Mouse (Mus musculus): ENCODE measurements around the gene Wnt10b.

Wnt10b gene

DNA sequence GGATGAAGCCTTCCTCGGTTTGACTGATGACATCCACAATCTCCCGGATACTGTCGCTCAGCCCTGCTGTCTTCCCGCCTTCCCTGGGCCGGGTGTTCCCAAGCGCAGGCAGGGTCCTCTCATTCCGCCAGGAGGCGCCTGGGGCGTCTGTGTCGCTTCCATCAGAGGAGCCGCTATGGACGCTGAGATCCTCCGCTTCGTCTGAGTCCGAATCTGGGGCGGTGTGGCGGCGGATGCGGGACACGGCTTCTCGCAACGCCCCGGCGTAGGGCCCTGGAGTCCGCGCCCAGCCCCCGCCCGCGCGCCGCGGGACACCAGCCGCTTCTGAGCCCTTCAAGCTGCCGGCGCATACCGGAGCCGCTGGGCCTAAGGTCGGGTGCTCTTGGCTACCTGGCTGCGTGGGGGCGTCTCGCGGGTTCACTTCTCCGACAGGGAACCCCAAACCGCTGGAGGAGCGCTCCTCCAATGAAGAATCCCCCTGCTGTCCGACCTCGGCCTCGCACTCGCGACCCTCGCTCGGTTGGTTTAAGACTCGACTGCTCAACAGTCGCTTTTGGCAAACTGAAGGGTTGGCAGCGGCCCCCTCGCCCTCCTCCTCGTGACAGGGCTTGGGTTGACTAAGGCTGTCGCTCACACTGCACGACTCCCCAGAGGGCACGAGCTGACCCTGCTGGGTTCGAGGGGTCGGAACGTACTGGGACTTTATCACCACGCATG, 27.5 kb upstream of the Wnt10b start:
- POLR2A ChIA-PET = interaction anchor here in 3 of 4 experiments (0.5 to 2.4 kb wide), 16 partner anchors 12 to 487 kb away, joined by 3 to 10 read pairs (median 4); partner anchors contain the start of genes Arf3 (in 2 of the 3), Prkag1 (in 1 of the 3) and Rnd1 (in 1 of the 3)
- CTCF ChIA-PET = interaction anchor here in 3 of 4 experiments (0.7 to 3.2 kb wide), 16 partner anchors 12 to 1022 kb away, joined by 3 to 13 read pairs (median 3); partner anchors contain the start of genes Prkag1 (in 1 of the 3) and Wnt1 (in 1 of the 3)

DNA sequence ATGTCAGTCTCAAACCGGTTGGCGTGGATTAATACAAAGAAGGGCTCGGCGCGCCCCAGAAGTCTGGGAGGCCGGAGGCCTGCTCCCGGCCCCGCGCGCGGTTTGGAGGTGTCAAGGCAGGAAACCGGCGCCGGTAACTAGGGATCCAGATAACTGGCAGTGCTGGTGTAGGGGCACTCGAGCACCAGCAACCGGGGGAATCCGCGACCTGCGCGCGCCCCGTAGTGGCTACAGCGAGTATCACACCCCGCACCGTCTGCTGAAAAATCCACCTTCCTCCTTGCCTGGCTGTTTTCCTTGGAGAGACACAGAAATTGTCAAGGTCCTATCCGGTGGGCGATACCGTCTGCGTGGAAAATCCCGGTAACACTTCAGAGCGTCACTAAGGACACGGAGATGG, 26.1 kb upstream of the Wnt10b start:
- CTCF ChIA-PET = interaction anchor here in 1 of 4 experiments (1.0 to 1.3 kb wide), 3 partner anchors 13 to 224 kb away, joined by 3 to 4 read pairs (median 3); no protein-coding TSS in a partner anchor

DNA sequence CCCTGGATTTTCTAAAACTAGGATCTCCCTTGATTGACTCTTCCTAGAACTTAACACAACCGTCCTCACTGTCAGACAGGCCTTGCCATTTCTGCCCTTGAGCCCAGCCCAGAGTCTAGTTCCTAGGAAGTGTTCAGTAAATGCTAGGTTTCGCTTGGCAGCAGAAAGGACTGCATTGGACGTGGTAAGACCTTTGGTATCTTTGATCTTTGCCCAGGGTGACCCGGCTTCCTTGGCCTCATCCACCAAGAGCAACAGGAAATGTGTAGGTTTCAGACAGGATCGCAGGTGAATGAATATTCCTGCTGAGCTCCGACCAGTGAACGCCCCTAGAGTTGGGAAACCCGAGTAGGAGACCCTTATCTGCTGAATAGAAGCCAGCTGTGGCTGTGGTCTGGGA, 25.0 kb upstream of the Wnt10b start:
- ChIA-PET CTCF (interaction anchor here in 1 of 4 experiments (1.1 to 1.5 kb wide), 3 partner anchors 13 to 224 kb away, joined by 4 read pairs; no protein-coding TSS in a partner anchor), POLR2A (interaction anchor here in 1 of 4 experiments (1.3 kb wide), 1 partner anchor 22 kb away, joined by 3 read pairs; no protein-coding TSS in a partner anchor)

More for the DNA sequence above, 26.1 kb upstream of the Wnt10b start:
- POLR2A ChIA-PET = no interaction called here

DNA sequence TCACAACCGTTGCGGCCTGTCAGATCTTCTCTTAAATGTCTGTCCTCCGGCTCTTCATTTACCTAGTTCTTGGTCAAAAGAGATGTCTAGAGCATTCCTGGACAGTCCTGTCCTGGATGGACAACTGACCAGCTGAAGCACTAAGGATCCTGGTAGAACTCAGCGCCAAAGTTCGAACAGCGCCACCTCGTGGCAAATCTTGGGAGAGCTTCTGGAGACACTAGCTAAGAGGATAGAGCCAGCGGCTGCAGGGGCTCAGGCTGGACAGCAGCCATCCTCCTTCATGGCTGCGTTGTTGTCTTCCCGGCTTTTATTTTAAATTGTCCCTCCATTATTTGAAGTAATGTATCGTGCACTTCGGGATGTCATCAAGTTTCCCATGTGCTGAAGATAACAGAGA, 21.4 kb upstream of the Wnt10b start:
- CTCF ChIA-PET = interaction anchor here (0.5 to 1.8 kb wide), 80 partner anchors 9 to 1156 kb away, joined by 3 to 30 read pairs (median 4); partner anchors contain the start of genes Wnt1 (in 3 of the 4), Arf3 (in 2 of the 4), Ddn (in 2 of the 4) and Fkbp11 (in 2 of the 4)
- POLR2A ChIA-PET = interaction anchor here in 3 of 4 experiments (0.6 to 1.3 kb wide), 11 partner anchors 14 to 299 kb away, joined by 3 to 5 read pairs (median 3); partner anchors contain the start of genes Arf3 (in 1 of the 3) and Rnd1 (in 1 of the 3)

DNA sequence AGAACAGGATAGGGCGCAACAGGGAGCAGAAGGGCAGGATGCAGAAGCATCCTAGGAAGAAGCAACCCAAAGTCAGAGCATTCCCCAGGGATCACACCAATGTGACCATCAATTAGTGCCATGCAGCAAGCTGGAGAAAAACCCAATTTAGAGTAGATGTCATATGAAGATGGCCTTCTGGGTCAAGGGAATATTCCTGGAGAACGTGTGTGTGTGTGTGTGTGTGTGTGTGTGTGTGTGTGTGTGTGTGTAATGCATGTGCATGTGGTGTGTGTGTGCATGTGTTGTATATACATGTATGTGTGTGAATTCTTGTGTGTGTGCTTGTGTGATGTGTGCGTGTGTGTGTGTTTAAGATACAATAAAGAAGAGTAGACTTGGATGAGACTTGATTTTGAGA, 21.0 kb upstream of the Wnt10b start:
- ChIA-PET CTCF (interaction anchor here (0.5 to 1.8 kb wide), 66 partner anchors 9 to 1157 kb away, joined by 3 to 30 read pairs (median 4); partner anchors contain the start of genes Wnt1 (in 3 of the 4), Arf3 (in 2 of the 4), Ddn (in 2 of the 4) and Prkag1 (in 2 of the 4)), POLR2A (interaction anchor here in 3 of 4 experiments (0.7 to 1.3 kb wide), 8 partner anchors 23 to 300 kb away, joined by 3 to 5 read pairs (median 3); partner anchors contain the start of genes Arf3 (in 1 of the 3) and Rnd1 (in 1 of the 3))

DNA sequence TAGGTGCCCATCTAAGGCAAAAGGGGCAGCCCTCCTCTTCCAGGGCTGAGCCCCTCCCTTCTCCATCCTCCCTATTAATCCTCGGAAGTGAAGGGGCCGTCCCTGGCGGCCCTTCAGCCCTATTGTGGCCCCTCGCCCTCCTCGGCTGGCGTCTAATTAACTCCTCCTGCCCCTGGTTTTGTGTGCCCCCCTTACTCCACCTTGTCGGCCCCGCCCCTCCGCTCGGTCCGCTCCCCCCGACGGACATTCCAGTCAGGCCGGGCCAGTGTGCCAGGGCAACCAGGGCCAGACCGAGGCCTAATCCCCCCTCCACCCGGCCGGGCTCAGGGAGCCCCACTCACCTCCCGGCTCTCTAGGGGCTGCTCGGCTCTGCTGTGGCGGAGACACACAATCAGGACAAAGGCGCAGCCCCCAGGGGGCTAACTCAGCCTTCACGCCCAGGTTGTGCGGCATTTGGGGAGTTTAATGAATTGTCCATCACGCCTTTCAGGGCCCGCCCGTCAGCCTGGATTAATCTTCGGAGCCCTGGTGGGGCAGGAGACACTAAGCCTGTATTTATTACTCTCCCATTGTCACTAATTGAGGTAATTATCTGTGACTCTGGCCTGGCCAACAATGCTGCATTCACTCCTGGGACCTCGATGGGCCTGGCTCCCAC, 20.0 kb upstream of the Wnt10b start:
- ChIA-PET CTCF (interaction anchor here in 1 of 4 experiments (1.2 kb wide), 1 partner anchor 219 kb away, joined by 4 read pairs; no protein-coding TSS in a partner anchor), POLR2A (no interaction called here)

DNA sequence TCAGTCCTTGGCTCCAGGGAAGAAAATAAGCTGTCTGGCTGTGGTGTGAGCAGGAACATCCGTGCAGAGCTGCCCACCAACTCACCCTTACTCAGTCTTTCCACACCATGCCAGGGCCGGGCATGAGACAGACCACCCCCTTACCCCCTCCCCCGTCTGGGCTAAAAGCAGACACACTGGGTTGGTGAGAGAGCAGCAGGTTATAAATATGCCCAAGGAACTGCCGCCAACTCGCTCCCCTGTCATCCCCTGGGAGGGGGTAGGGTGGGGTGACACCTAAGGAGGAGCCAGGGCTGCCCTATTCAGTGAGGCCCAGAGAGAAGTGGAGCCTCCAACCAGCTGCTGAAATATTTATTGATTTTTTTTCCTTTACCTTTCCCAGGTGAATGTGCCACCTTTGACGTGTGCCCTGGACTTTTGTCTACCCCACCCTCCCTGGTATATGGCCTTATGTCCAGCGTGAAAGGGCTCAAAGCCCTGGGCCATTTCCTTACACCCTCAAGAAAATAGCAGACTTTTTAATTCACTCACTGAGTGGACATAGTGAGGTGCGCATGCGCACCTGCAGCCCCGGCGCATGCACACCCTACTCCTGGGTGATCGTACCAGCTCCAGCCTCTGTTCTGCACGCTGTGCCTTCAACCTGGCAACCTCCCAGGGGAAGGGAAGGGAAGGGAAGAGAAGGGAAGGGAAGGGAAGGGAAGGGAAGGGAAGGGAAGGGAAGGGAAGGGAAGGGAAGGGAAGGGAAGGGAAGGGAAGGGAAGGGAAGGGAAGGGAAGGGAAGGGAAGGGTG, 19.0 kb upstream of the Wnt10b start:
- CTCF ChIA-PET = interaction anchor here in 3 of 4 experiments (0.5 to 1.2 kb wide), 7 partner anchors 16 to 491 kb away, joined by 3 to 10 read pairs (median 4); no protein-coding TSS in a partner anchor

DNA sequence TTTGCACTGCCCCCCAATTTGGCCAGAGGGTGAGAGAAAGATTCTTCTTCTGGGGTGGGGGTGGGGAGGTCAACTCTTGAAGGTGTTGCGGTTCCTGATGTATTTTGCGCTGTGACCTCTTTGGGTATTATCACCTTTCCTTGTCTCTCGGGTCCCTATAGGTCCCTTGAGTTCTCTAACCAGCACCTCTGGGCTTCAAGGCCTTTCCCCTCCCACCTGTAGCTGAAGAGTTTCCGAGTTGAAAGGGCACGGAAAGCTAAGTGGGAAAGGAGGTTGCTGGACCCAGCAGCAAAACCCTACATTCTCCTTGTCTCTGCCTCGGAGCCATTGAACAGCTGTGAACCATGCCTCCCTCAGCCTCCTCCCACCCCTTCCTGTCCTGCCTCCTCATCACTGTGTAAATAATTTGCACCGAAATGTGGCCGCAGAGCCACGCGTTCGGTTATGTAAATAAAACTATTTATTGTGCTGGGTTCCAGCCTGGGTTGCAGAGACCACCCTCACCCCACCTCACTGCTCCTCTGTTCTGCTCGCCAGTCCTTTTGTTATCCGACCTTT, 15.3 kb upstream of the Wnt10b start:
- ChIA-PET CTCF (interaction anchor here (0.6 to 1.5 kb wide), 9 partner anchors 8 to 213 kb away, joined by 3 to 5 read pairs (median 3); partner anchors contain the start of gene Lmbr1l (in 1 of the 4)), POLR2A (interaction anchor here in 3 of 4 experiments (0.7 to 6.9 kb wide), 8 partner anchors 12 to 178 kb away, joined by 3 to 36 read pairs (median 3); partner anchors contain the start of gene Wnt10b (in 1 of the 3))

More for the DNA sequence above, 19.0 kb upstream of the Wnt10b start:
- POLR2A ChIA-PET = interaction anchor here in 3 of 4 experiments (0.6 to 0.7 kb wide), 3 partner anchors 11 to 624 kb away, joined by 3 to 5 read pairs (median 4); no protein-coding TSS in a partner anchor

DNA sequence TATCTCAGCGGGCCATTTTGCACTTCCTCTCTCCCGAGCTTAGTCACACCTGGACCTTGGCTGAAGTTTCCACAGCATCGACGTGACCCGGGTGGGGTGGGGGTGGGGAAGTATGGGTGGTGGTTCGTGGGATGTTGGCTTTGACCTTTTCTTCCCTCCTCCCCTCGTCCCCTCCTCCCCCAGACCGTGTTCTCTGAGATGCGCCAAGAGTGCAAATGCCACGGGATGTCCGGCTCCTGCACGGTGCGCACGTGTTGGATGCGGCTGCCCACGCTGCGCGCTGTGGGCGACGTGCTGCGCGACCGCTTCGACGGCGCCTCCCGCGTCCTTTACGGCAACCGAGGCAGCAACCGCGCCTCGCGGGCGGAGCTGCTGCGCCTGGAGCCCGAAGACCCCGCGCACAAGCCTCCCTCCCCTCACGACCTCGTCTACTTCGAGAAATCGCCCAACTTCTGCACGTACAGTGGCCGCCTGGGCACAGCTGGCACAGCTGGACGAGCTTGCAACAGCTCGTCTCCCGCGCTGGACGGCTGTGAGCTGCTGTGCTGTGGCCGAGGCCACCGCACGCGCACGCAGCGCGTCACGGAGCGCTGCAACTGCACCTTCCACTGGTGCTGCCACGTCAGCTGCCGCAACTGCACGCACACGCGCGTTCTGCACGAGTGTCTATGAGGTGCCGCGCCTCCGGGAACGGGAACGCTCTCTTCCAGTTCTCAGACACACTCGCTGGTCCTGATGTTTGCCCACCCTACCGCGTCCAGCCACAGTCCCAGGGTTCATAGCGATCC, 14.5 kb upstream of the Wnt10b start:
- CTCF ChIA-PET = interaction anchor here in 2 of 4 experiments (0.9 to 4.3 kb wide), 6 partner anchors 7 to 275 kb away, joined by 3 to 26 read pairs (median 4); partner anchors contain the start of gene Lmbr1l (in 1 of the 2)
- POLR2A ChIA-PET = interaction anchor here in 3 of 4 experiments (0.6 to 6.9 kb wide), 7 partner anchors 12 to 139 kb away, joined by 3 to 36 read pairs (median 5); partner anchors contain the start of gene Wnt10b (in 1 of the 3)

DNA sequence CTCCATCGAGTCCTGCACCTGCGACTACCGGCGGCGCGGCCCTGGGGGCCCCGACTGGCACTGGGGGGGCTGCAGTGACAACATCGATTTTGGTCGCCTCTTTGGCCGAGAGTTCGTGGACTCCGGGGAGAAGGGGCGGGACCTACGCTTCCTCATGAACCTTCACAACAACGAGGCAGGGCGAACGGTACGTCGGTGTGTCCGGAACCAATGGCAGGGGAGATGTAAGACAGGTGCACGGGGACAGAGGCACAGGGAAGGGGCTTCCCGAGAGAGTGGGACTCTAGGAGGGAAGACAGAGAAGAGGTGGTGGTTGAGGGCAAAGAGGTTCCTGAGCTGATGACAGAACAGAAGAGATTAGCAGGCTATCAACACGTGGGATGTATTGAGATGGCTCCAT, 13.8 kb upstream of the Wnt10b start:
- ChIA-PET CTCF (interaction anchor here in 3 of 4 experiments (0.6 to 4.3 kb wide), 8 partner anchors 7 to 275 kb away, joined by 3 to 30 read pairs (median 7); no protein-coding TSS in a partner anchor), POLR2A (interaction anchor here in 3 of 4 experiments (0.6 to 6.9 kb wide), 9 partner anchors 12 to 139 kb away, joined by 3 to 36 read pairs (median 4); partner anchors contain the start of genes Fkbp11 (in 1 of the 3) and Wnt10b (in 1 of the 3))

DNA sequence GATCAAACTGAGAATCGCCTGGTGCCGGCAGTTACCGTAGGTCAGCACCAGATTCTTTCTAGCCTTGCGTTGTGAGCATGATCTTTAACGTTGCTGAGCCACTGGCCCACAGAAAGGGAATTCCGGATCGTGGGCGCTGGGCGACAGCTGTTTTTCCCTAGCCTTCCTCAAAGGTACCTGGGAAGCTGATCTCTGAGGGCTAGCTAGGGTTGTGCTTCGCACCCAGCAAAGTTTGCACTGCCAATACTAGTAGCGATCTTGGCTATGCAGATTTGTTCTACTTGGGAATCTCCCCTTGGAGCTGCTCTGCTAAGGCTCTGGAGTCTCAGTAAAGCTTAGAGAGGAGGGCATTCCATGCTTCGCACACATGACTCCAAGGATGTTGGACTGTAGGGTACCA, 13.3 kb upstream of the Wnt10b start:
- ChIA-PET POLR2A (interaction anchor here (0.7 to 6.9 kb wide), 14 partner anchors 11 to 114 kb away, joined by 3 to 36 read pairs (median 4); partner anchors contain the start of genes Fkbp11 (in 2 of the 4), Rnd1 (in 1 of the 4) and Wnt10b (in 1 of the 4)), CTCF (interaction anchor here (0.6 to 4.3 kb wide), 18 partner anchors 8 to 300 kb away, joined by 3 to 30 read pairs (median 5); partner anchors contain the start of gene Ddx23 (in 1 of the 4))

DNA sequence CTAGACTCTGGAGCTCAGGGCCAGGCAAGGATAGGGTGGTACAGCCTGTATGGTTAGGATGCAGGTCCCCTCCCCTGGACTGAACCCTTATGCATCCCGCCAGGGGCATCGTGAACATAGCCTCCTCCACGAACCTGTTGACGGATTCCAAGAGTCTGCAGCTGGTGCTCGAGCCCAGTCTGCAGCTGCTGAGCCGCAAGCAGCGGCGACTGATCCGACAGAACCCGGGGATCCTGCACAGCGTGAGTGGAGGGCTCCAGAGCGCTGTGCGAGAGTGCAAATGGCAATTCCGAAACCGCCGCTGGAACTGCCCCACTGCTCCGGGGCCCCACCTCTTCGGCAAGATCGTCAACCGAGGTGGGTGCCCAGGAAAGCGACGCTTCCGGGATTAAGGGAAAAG, 12.8 kb upstream of the Wnt10b start:
- ChIA-PET POLR2A (interaction anchor here (0.7 to 6.9 kb wide), 18 partner anchors 10 to 220 kb away, joined by 3 to 36 read pairs (median 4); partner anchors contain the start of genes Fkbp11 (in 2 of the 4), 4930415O20Rik (in 1 of the 4), Arf3 (in 1 of the 4) and Ccnt1 (in 1 of the 4)), CTCF (interaction anchor here (0.5 to 4.3 kb wide), 29 partner anchors 8 to 300 kb away, joined by 3 to 30 read pairs (median 4); partner anchors contain the start of genes Ddx23 (in 1 of the 4) and Wnt10b (in 1 of the 4))

DNA sequence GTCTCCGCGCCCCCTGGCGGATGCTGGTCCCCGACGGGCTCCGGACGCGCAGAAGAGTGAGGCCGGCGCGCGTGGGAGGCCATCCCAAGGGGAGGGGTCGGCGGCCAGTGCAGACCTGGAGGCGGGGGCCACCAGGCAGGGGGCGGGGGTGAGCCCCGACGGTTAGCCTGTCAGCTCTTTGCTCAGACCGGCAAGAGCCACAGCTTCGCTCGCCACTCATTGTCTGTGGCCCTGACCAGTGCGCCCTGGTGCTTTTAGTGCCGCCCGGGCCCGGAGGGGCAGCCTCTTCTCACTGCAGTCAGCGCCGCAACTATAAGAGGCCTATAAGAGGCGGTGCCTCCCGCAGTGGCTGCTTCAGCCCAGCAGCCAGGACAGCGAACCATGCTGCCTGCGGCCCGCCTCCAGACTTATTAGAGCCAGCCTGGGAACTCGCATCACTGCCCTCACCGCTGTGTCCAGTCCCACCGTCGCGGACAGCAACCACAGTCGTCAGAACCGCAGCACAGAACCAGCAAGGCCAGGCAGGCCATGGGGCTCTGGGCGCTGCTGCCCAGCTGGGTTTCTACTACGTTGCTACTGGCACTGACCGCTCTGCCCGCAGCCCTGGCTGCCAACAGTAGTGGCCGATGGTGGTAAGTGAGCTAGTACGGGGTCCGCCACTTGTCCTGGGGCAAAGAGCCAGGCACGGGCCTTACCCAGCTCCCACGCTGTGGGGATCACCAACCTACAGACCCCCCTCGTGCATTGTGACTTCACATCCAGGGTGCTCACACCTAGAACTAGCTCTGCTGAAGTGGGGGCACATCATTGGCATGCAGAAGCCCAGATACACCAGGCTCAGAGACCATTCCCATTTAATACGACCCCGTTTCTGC, 11.9 kb upstream of the Wnt10b start, which contains the start of gene Wnt1:
Wnt1 (plus strand) TSS at position 197 of the 875 bp plus-strand sequence.
- POLR2A ChIA-PET = interaction anchor here in 3 of 4 experiments (0.7 to 6.9 kb wide), 13 partner anchors 9 to 219 kb away, joined by 3 to 36 read pairs (median 5); partner anchors contain the start of genes 4930415O20Rik (in 1 of the 3), Arf3 (in 1 of the 3), Ccnt1 (in 1 of the 3) and Fkbp11 (in 1 of the 3)
- CTCF ChIA-PET = interaction anchor here (0.5 to 4.3 kb wide), 26 partner anchors 9 to 247 kb away, joined by 3 to 30 read pairs (median 4); partner anchors contain the start of genes Ddx23 (in 1 of the 4) and Wnt10b (in 1 of the 4)

DNA sequence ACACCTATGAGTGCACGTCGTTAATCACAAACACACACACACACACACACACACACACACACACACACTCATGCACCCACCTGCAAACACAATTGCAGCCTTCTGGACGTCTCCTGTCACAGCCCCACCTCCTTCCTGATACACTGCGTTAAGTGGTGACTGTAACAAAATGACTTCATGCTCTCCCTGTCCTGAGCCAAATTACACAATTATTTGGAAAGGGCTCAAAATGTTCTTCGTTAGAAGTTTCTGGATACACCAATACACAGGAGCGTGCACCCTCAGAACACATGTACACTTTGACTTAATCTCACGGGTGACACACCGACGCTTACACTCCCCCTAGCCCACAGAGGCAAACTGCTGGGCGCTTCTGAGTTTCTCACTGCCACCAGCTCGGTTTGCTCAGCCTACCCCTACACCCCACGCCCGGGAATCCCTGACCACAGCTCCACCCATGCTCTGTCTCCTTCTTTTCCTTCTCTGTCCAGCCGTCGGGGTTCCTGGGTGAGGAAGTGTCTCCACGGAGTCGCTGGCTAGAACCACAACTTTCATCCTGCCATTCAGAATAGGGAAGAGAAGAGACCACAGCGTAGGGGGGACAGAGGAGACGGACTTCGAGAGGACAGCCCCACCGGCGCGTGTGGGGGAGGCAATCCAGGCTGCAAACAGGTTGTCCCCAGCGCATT, 11.2 kb upstream of the Wnt10b start:
- ChIA-PET POLR2A (interaction anchor here in 2 of 4 experiments (1.2 to 6.9 kb wide), 4 partner anchors 10 to 30 kb away, joined by 3 to 36 read pairs (median 7); partner anchors contain the start of gene Wnt10b (in 1 of the 2)), CTCF (interaction anchor here (0.6 to 4.3 kb wide), 11 partner anchors 8 to 171 kb away, joined by 3 to 30 read pairs (median 3); no protein-coding TSS in a partner anchor)

All from embryonic stem cell, embryonic (primary cell).